Mouse (Mus musculus): ENCODE measurements around the gene Mucl3.

DNA sequence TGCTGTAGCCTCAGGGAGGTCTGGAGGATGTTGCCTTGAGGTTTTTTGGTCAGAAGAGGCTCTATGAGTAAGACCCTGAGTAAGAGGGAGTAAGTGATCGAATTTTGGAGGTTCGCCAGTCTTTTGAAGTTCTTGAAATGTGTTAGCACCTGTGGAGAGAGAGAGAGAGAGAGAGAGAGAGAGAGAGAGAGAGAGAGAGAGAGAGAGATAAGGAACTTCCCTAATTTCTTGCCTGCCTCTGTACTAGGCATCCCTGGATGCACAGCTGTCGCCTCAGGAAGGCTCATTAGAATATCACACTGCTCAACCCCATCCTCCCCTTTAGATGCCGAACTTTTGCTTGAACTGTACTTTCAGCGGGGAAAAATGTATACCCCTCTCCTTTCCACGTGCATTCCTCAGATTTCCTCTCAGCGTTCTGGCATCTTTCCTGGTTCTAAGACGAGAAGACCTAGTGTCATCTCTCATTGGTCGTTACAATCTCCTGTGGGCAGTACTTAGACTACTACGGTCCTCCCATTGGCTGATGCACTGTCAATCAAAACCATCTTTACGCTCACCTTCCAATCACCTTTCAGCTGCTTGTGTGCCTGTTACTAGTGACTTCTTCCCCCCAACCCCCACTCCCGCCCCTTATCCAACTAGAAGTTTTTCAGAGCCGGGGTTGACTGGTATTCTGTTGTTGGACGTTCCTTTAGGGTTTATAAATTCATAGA lies 4.9 kb downstream of the Mucl3 start:
- no peak for TF ChIP-seq TAL1 (conservative IDR thresholded peaks at IDR 0.05; ENCODE audit: low read depth, low read length)
- TF ChIP-seq CTCF (IDR thresholded peaks at IDR 0.05; ENCODE audit: low read depth, low read length), result no peak

Data from G1E (cell line).